Mouse (Mus musculus): Measurements from ENCODE around the gene Dscaml1. TPM values are rescaled to one million over a fixed set of nuclear protein-coding genes. Genes with fewer than 3 reads are reported as not detected.

Dscaml1 gene
- total and polyA plus RNA-seq, 3 experiments = not detected

GRCm38 (mm10) chr9:45795722-45796121 is 369.3 kb downstream of the Dscaml1 start:
- Histone ChIP-seq H3K79me2 (ENCODE audit: control insufficient read depth, insufficient read depth, low read length, poor library complexity) (no peaks in the 10 kb centered on the region), H3K27me3 (ENCODE audit: control insufficient read depth in 1 of 2, insufficient read depth in 2 of 2, low read length in 2 of 2) (no peaks in the 10 kb centered on the region), H3K4me3 (ENCODE audit: control insufficient read depth in 1 of 2, insufficient read depth in 1 of 2, low read depth in 2 of 2, low read length in 2 of 2) (no peak overlapping the region), H3K36me3 (ENCODE audit: control insufficient read depth in 1 of 2, insufficient read depth in 2 of 2, low read length in 2 of 2) (peaks cover 0 to 3% of the 10 kb centered on the region in 2 experiments; a peak in 1 of 4 replicates), H3K9ac (ENCODE audit: control insufficient read depth, low read depth, low read length, poor library complexity, severe bottlenecking) (no peak overlapping the region), H3K9me3 (replicated peaks; ENCODE audit: insufficient read depth, low read length) (no peaks in the 10 kb centered on the region), H3K27ac (ENCODE audit: control insufficient read depth, low read depth, low read length) (0 out of 2 replicates have a peak overlapping the region, but pooled peaks have one; percentile 15), H3K4me1 (ENCODE audit: control insufficient read depth in 1 of 2, insufficient read depth in 2 of 2, low read length in 2 of 2) (peaks cover 0 to 8% of the 10 kb centered on the region in 2 experiments; a peak in 3 of 4 replicates)
- peak; percentile 11 for DNase-seq (ENCODE audit: low read depth, low spot score)
- TF ChIP-seq MEF2A (IDR thresholded peaks at IDR 0.05; ENCODE audit: extremely low read depth, insufficient replicate concordance, low read depth, low read length, poor library complexity, severe bottlenecking) (no peak), RAD21 (IDR thresholded peaks at IDR 0.05; ENCODE audit: low read depth, low read length) (no peak), ZNF384 (IDR thresholded peaks at IDR 0.05; ENCODE audit: low read depth, low read length) (no peak), CTCF (IDR thresholded peaks at IDR 0.05 in 2 of 3, conservative IDR thresholded peaks at IDR 0.05 in 1 of 3; ENCODE audit: control insufficient read depth in 1 of 3, insufficient read depth in 1 of 3, low read depth in 2 of 3, low read length in 3 of 3, poor library complexity in 1 of 3, severe bottlenecking in 1 of 3) (no peak), NRF1 (IDR thresholded peaks at IDR 0.05; ENCODE audit: insufficient read depth, low read depth, low read length, poor library complexity, severe bottlenecking) (no peak), ZC3H11A (IDR thresholded peaks at IDR 0.05; ENCODE audit: low read depth, low read length) (no peak), E2F4 (IDR thresholded peaks at IDR 0.05; ENCODE audit: borderline replicate concordance, low read depth, low read length) (no peak), POLR2A (IDR thresholded peaks at IDR 0.05; ENCODE audit: control insufficient read depth in 1 of 2, insufficient read depth in 1 of 2, low read depth in 1 of 2, low read length in 2 of 2, poor library complexity in 1 of 2) (no peak), TBP (IDR thresholded peaks at IDR 0.05; ENCODE audit: low read depth, low read length) (no peak), MYB (IDR thresholded peaks at IDR 0.05; ENCODE audit: low read depth, low read length) (no peak), RCOR1 (IDR thresholded peaks at IDR 0.05; ENCODE audit: low read depth, low read length) (no peak), BHLHE40 (IDR thresholded peaks at IDR 0.05; ENCODE audit: borderline replicate concordance, low read depth, low read length) (no peak), ETS1 (IDR thresholded peaks at IDR 0.05; ENCODE audit: low read depth, low read length) (no peak)

GRCm38 (mm10) chr9:45797271-45797670 is 370.8 kb downstream of the Dscaml1 start:
- Histone ChIP-seq H3K79me2 (ENCODE audit: control insufficient read depth, insufficient read depth, low read length, poor library complexity) (no peaks in the 10 kb centered on the region), H3K9me3 (replicated peaks; ENCODE audit: insufficient read depth, low read length) (no peaks in the 10 kb centered on the region), H3K27ac (ENCODE audit: control insufficient read depth, low read depth, low read length) (no peak overlapping the region), H3K4me1 (ENCODE audit: control insufficient read depth in 1 of 2, insufficient read depth in 2 of 2, low read length in 2 of 2) (peaks cover 0 to 11% of the 10 kb centered on the region in 2 experiments; a peak in 3 of 4 replicates), H3K9ac (ENCODE audit: control insufficient read depth, low read depth, low read length, poor library complexity, severe bottlenecking) (no peak overlapping the region), H3K4me3 (ENCODE audit: control insufficient read depth in 1 of 2, insufficient read depth in 1 of 2, low read depth in 2 of 2, low read length in 2 of 2) (no peak overlapping the region), H3K36me3 (ENCODE audit: control insufficient read depth in 1 of 2, insufficient read depth in 2 of 2, low read length in 2 of 2) (peaks cover 0 to 5% of the 10 kb centered on the region in 2 experiments; a peak in 2 of 4 replicates), H3K27me3 (ENCODE audit: control insufficient read depth in 1 of 2, insufficient read depth in 2 of 2, low read length in 2 of 2) (no peaks in the 10 kb centered on the region)
- no peak for TF ChIP-seq SMC3 (IDR thresholded peaks at IDR 0.05; ENCODE audit: low read depth, low read length)
- TF ChIP-seq CTCF (IDR thresholded peaks at IDR 0.05 in 2 of 3, conservative IDR thresholded peaks at IDR 0.05 in 1 of 3; ENCODE audit: control insufficient read depth in 1 of 3, insufficient read depth in 1 of 3, low read depth in 2 of 3, low read length in 3 of 3, poor library complexity in 1 of 3, severe bottlenecking in 1 of 3) = peak in 1 of 3 experiments; percentile 21; a peak in 2 of 6 replicates
- peak; percentile 23 for DNase-seq (ENCODE audit: low read depth, low spot score)
